Mouse (Mus musculus) cerebellum, adult 11-12 months (tissue): Measurements from ENCODE around the gene Tekt5.
A peak's percentile ranks its signal among the peaks of the same experiment; 100 is the strongest.

Source experiments
- DNase-seq: peaks from one replicate; pipeline ENCODE4 v3.0.0; 2022

Gene Tekt5

DNA sequence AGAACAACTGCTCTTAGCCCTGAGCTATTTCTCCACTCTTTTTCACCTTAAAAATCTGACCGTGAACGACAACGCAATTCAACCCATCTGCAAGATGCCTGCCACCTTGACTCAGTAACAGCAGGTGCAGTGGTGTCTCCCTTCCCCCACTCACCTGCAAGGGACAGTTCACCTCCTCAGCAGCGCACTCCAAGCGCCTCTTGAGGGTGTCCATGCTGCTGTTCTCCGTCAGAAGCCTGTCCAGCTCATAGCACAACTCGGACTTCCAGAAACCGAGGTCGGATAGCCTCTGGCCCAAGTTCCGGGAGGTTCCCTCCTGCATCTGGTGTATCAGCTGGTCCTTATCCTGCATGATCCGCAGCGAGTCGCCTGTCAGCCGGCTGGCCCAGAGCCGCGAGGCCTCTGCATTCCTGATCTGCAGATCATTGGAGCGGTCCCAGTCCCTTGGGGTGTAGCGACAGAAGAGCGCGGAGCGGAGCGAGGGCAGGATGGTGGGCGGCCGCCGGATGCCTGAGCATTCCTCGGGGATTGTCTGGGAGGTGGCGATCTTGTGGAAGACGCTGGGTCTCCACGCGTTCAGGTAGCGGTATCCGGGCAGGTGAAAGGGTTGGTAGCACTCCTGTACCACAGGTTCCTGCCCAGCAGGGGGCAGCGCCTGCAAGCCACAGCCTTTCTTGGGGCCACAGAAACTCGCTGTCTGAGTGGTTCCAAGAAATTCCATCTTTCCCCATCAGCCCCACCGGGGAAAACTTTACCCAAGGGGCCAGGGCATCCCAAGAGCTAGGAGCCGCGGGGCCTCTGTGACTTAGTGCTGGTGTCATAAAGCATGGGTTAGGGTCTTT, at the start of gene Tekt5:
TSS of gene Tekt5 (minus strand) at position 792 of the 842 bp plus-strand sequence.
- DNase-seq = peak; percentile 32

DNA sequence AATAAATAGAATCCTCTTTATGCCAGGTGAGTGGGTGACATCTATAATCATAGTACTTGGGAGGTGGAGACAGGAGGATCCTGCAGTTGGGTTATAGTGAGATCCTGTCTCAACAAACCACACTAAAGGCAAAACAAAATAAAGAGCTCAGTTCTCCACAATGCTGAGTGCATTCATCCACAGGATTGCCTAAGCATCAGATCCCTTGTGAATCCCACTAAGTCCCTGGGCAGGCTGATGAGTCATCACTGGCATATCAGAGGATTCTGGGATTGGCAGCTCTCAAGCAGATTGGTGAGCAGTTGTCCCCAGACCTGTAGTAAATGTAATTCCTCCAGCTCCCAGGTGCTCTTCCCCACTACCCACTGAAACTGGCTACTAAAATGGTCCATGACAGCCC, 48.4 kb upstream of the Tekt5 start:
- DNase-seq = no peak

DNA sequence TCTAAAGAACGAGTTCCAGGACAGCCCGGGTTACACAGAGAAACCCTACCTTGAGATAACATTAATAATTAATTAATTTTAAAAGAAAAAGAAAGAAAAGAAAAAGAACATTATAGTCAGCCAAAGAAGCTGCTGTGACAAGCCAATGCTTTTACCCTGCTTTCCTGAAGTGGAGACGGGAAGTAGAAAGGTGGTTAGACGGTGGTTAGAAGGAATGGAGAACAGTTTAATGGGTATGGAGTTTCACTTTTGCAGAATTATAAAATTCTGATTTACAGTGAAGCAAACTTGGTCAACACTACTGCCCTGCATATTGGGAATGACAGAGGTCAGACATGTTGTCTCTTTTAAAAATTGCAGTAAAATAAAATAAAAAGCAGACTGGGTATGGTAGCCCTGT, 46.5 kb upstream of the Tekt5 start:
- DNase-seq = no peak

- no peak for DNase-seq
Observed at GRCm38 (mm10) chr16:10441328-10441727, 46.0 kb upstream of the Tekt5 start.

GRCm38 (mm10) chr16:10438055-10438454, 42.8 kb upstream of the Tekt5 start:
- DNase-seq = no peak

- no peak for DNase-seq
Observed at GRCm38 (mm10) chr16:10436166-10436565, 40.9 kb upstream of the Tekt5 start.

DNA sequence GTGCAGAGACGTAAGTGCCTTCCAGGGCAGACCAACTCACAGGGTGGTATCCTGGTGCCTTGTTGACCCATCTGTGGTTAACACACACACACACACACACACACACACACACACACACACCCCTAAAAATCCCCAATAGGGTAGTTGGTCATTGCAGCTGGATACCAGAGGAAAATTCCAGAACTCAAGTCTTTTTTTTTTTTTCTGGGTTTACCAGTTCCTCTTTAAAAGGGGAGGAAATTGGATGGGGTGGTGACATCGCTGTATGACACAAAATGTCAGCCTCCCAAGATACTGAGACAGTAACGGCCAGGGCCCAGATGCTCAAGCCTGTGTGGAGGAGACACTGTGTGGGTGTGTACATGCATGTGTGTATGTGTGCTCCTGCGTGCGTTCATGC, 38.1 kb upstream of the Tekt5 start:
- DNase-seq = no peak

GRCm38 (mm10) chr16:10432387-10432786, 37.1 kb upstream of the Tekt5 start:
- DNase-seq = no peak

GRCm38 (mm10) chr16:10431911-10432310, 36.6 kb upstream of the Tekt5 start:
- no peak for DNase-seq

DNA sequence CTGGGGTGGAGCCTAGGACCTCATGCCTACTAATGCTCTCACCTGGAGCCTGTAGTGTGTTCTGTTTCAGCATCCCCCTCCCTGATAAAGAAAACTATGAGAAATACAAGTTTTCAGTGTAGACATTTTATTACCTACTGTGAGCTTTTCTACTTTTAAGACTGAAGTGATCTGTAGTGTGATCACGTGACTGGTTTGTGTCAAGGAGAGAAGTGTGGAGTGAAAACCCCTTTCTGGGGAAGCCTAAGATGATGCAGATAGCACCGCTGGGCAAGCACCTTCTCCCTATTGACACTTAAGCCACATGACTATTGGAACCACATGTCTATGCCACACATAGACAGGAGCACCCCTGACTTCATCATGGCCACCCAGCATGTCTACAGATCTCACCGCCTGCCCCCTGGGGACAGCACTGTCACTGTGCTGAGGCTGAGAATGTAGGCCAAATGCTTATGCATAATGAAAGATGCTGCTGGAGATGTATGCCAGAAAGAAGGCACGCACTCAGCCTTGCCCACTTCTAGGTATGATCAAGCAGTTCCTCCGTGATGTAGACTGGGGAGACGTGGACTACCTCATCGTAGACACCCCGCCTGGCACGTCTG, 25.3 kb upstream of the Tekt5 start:
- no peak for DNase-seq

GRCm38 (mm10) chr16:10417723-10418259, 22.5 kb upstream of the Tekt5 start:
- DNase-seq = no peak

- DNase-seq = peak; percentile 23
Observed at GRCm38 (mm10) chr16:10416866-10417265, 21.6 kb upstream of the Tekt5 start.

- DNase-seq = peak; percentile 88
Observed at GRCm38 (mm10) chr16:10415976-10416375, 20.7 kb upstream of the Tekt5 start.

GRCm38 (mm10) chr16:10411764-10412746, 16.8 kb upstream of the Tekt5 start, which contains the start of gene Nubp1:
Gene Nubp1 (plus strand): TSS chr16:10411948.
- peak; percentile 95 for DNase-seq

DNA sequence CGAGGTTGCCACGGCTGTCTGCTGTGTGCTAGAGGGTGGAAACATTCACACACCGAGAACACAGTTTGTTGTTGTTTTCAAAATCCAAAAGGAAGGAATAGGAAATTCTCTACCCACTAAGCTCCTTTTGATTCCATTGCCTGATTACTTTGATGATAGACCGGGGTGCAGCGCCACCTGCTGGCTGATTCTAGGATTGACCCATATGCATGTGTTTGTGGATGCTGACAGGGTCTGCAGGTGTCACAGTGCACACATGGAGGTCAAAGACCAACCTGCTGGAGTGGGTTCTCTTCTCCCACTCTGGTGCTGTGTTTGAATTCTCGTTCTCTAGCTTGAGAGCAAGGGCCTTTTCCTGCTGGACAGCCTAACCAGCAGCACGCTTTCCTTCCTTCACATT, 3.9 kb upstream of the Tekt5 start:
- DNase-seq = peak; percentile 58

- no peak for DNase-seq
Observed at GRCm38 (mm10) chr16:10398755-10399154, 3.5 kb upstream of the Tekt5 start.

- DNase-seq = no peak
Observed at GRCm38 (mm10) chr16:10392587-10392986, 2.7 kb downstream of the Tekt5 start.

DNA sequence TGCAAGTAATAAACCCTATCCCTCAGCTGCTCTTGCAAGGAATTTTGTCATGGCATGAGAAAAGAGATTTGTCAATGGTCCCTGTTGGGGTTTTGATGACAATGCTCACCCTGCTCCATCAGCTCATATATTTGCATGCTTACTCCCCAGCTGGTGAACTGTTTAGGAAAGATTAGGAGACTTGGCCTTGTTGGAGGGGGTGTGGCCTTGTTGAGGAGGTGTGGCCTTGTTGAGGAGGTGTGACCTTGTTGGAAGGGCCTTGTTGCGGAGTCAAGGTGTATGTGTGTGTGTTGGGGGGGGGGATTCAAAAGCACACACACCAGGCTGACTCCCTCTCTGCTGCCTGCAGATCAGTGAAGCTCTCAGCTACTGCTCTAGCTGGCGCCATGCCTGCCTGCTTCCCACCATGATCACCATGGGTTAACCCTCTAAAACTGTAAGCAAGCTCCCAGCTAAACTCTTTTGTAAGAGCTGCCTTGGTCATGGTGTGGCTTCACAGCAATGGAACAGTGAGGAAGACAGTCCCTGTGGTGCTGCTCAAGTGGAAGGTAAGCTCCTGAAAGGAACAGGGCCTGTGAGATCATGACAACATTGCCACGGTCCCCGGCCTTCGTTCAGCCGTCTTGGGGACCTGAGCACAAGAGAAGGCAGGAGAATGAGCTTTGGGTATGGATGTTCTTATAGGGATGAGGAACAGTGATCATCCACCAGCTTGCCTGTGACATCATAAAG, 6.5 kb downstream of the Tekt5 start:
- DNase-seq = no peak

DNA sequence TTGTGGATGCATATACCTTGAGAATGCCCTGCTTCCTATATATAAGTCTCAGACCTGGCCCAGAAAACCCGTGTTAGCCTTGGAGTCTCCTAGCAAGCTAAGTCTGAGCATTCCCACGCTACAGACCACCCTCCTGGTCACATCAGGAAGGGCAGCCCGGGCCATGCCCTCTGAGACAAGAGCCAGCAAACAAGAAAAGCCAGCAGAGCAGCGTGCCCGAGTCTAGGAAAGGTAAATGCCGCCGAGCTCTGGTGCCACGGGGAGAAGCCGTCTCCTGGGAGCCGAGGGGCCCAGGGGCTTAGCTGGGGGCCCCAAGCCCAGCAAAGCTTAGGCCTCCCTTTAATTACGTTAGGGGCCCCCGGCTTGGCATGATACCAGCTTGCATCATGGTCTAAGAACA, 10.0 kb downstream of the Tekt5 start:
- no peak for DNase-seq

DNA sequence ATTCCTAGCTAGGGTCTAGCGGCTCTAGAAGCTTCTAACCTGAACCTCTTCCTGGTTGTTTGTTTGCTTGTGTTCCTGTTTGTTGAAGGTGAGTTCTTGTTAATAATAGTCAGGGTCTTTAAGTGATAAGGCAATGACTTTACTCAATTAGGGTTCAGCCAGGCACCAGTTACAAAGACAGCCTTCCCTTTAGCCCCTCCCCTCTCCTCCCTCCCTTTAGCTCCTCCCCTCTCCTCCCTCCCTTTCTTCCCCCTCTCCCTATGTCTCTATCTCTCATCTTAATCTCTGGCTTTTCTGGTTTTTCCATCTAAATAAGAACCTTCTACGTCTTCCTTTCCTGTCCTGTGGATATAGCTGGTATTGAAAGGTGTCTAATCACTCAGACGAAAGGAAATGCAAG, 10.7 kb downstream of the Tekt5 start:
- DNase-seq = no peak

- no peak for DNase-seq
Observed at GRCm38 (mm10) chr16:10384060-10384497, 11.2 kb downstream of the Tekt5 start.

- DNase-seq = no peak
Observed at GRCm38 (mm10) chr16:10379531-10379930, 15.8 kb downstream of the Tekt5 start.
